Mouse (Mus musculus): ENCODE measurements around the gene Rhbdl2. TPM values are rescaled to one million over a fixed set of nuclear protein-coding genes. Genes with fewer than 3 reads are reported as not detected.

Gene Rhbdl2
- polyA plus RNA-seq, 1 experiment: 6.2 TPM

GRCm38 (mm10) chr4:123859803-123860202, 72.1 kb downstream of the Rhbdl2 start:
- no peak overlapping the region for H3K4me3 ChIP-seq (ENCODE audit: low read depth, low read length)
- H3K27ac ChIP-seq (ENCODE audit: insufficient read depth, low read depth, low read length): no peak overlapping the region
- TF ChIP-seq POLR2A (IDR thresholded peaks at IDR 0.05; ENCODE audit: low read depth, low read length) (no peak), CTCF (IDR thresholded peaks at IDR 0.05; ENCODE audit: extremely low read depth, insufficient read length, insufficient replicate concordance, low read depth, low read length) (no peak)
- WGBS: 42% methylated on average over 2 of the region's 2 CpGs
- H3K36me3 ChIP-seq (ENCODE audit: control insufficient read depth, insufficient read depth, low read length): no peaks in the 10 kb centered on the region
- H3K4me1 ChIP-seq (ENCODE audit: control insufficient read depth, insufficient read depth, insufficient read length, low read length): no peaks in the 10 kb centered on the region
- no peaks in the 10 kb centered on the region for H3K27me3 ChIP-seq (ENCODE audit: control insufficient read depth, insufficient read depth, low read length)

GRCm38 (mm10) chr4:123860621-123861020, 72.9 kb downstream of the Rhbdl2 start:
- TF ChIP-seq POLR2A (IDR thresholded peaks at IDR 0.05; ENCODE audit: low read depth, low read length) (no peak), CTCF (IDR thresholded peaks at IDR 0.05; ENCODE audit: extremely low read depth, insufficient read length, insufficient replicate concordance, low read depth, low read length) (no peak)
- no peak overlapping the region for H3K27ac ChIP-seq (ENCODE audit: insufficient read depth, low read depth, low read length)
- no peaks in the 10 kb centered on the region for H3K4me1 ChIP-seq (ENCODE audit: control insufficient read depth, insufficient read depth, insufficient read length, low read length)
- 79% methylated on average over 5 of the region's 5 CpGs for WGBS
- H3K27me3 ChIP-seq (ENCODE audit: control insufficient read depth, insufficient read depth, low read length): no peaks in the 10 kb centered on the region
- no peak overlapping the region for H3K4me3 ChIP-seq (ENCODE audit: low read depth, low read length)
- no peaks in the 10 kb centered on the region for H3K36me3 ChIP-seq (ENCODE audit: control insufficient read depth, insufficient read depth, low read length)

Other genes with a start within 250 kb of the Rhbdl2 start
- gene Macf1, start 103.5 kb upstream of the Rhbdl2 start, polyA plus RNA-seq (2012; rRNA removed): 14.9 and 22.3 TPM in 2 replicates
- gene Ndufs5, start 69.7 kb upstream of the Rhbdl2 start, polyA plus RNA-seq (2012; rRNA removed): 7.1 and 16.5 TPM in 2 replicates
- gene Akirin1, start 37.5 kb upstream of the Rhbdl2 start, polyA plus RNA-seq (2012; rRNA removed): 19.7 and 29.1 TPM in 2 replicates
- not detected in 2 replicates for gene 4933427I04Rik, start 71.8 kb downstream of the Rhbdl2 start, polyA plus RNA-seq (2012; rRNA removed)
- gene Mycbp, start 117.0 kb downstream of the Rhbdl2 start, polyA plus RNA-seq (2012; rRNA removed): 4.2 and 8.0 TPM in 2 replicates
- gene Rragc, start 129.6 kb downstream of the Rhbdl2 start, polyA plus RNA-seq (2012; rRNA removed): 12.8 and 28.6 TPM in 2 replicates
- gene 4930535I16Rik, start 130.1 kb downstream of the Rhbdl2 start, polyA plus RNA-seq (2012; rRNA removed): 1.0 TPM in 1 of 2 replicates, not detected in the other

Measured in small intestine, adult 2 months (tissue).